Mouse (Mus musculus) testis, adult 2 months (tissue): ENCODE results near the gene Cep135. TPM values are rescaled to one million over a fixed set of nuclear protein-coding genes. Genes with fewer than 3 reads are reported as not detected.

Source experiments
- H3K27ac ChIP-seq: fragments of 200-500 bp; 2 replicates; pipeline ENCODE4 v1.5.1; 2012; ENCODE audit warnings: low read depth, low read length; ENCODE audit not compliant: control insufficient read depth, insufficient read depth
- H3K27me3 ChIP-seq: fragments of 200-500 bp; 2 replicates; pipeline ENCODE4 v1.6.1; 2012; ENCODE audit warnings: mild to moderate bottlenecking, low read length, moderate library complexity; ENCODE audit not compliant: control insufficient read depth, insufficient read depth
- H3K36me3 ChIP-seq: fragments of 200-500 bp; 2 replicates; pipeline ENCODE4 v1.6.1; 2012; ENCODE audit warnings: mild to moderate bottlenecking, low read length; ENCODE audit not compliant: control insufficient read depth, insufficient read depth
- H3K4me1 ChIP-seq: fragments of 200-500 bp; 2 replicates; pipeline ENCODE4 v1.6.1; 2012; ENCODE audit warnings: low read length; ENCODE audit not compliant: control insufficient read depth, insufficient read depth
- H3K4me3 ChIP-seq: fragments of 200-500 bp; 2 replicates; pipeline ENCODE4 v1.5.1; 2012; ENCODE audit warnings: low read depth, mild to moderate bottlenecking, low read length, moderate library complexity, mixed read lengths; ENCODE audit not compliant: control insufficient read depth
- CTCF ChIP-seq: fragments of 200-500 bp; IDR thresholded peaks from 2 replicates; pipeline ENCODE4 v1.5.1; 2012; ENCODE audit warnings: low read depth, mild to moderate bottlenecking, inconsistent platforms, low read length, moderate library complexity; ENCODE audit not compliant: control insufficient read depth, insufficient read depth, insufficient replicate concordance
- POLR2A ChIP-seq: fragments of 200-500 bp; IDR thresholded peaks from 2 replicates; pipeline ENCODE4 v1.6.1; 2012; ENCODE audit warnings: low read depth, mild to moderate bottlenecking, inconsistent platforms, low read length, moderate library complexity; ENCODE audit not compliant: control insufficient read depth
- polyA plus RNA-seq: library from polyadenylated mRNA; depleted of rRNA; stranded (reverse); fragments of >200 nt; gene quantifications from 2 replicates; pipeline ENCODE4 v1.2.3, GENCODE M21; 2012

The Cep135 gene
- polyA plus RNA-seq, 1 experiment = 4.4 TPM

GRCm38 (mm10) chr5:76658084-76658934 lies 69.8 kb downstream of the Cep135 start:
- TF ChIP-seq CTCF (no peak), POLR2A (no peak)
- Histone ChIP-seq H3K4me3 (peak overlapping the region; percentile 60), H3K4me1 (peaks cover 11% of the 10 kb centered on the region), H3K36me3 (no peaks in the 10 kb centered on the region), H3K27me3 (no peaks in the 10 kb centered on the region), H3K27ac (no peak overlapping the region)

GRCm38 (mm10) chr5:76659958-76660635 lies 71.6 kb downstream of the Cep135 start:
- no peak for TF ChIP-seq CTCF
- TF ChIP-seq POLR2A = no peak

GRCm38 (mm10) chr5:76661310-76661709 lies 72.8 kb downstream of the Cep135 start:
- no peak for TF ChIP-seq POLR2A
- no peak for TF ChIP-seq CTCF
- Histone ChIP-seq H3K4me1 (peaks cover 11% of the 10 kb centered on the region), H3K36me3 (no peaks in the 10 kb centered on the region), H3K27ac (no peak overlapping the region), H3K4me3 (no peak overlapping the region), H3K27me3 (no peaks in the 10 kb centered on the region)

More at GRCm38 (mm10) chr5:76659958-76660635, 71.6 kb downstream of the Cep135 start:
- Histone ChIP-seq H3K27ac (no peak overlapping the region), H3K36me3 (no peaks in the 10 kb centered on the region), H3K4me3 (no peak overlapping the region), H3K27me3 (no peaks in the 10 kb centered on the region), H3K4me1 (peaks cover 11% of the 10 kb centered on the region)

GRCm38 (mm10) chr5:76664936-76665335 lies 76.4 kb downstream of the Cep135 start:
- Histone ChIP-seq H3K27me3 (no peaks in the 10 kb centered on the region), H3K4me3 (no peak overlapping the region), H3K27ac (no peak overlapping the region), H3K36me3 (no peaks in the 10 kb centered on the region), H3K4me1 (no peaks in the 10 kb centered on the region)
- TF ChIP-seq POLR2A = no peak
- no peak for TF ChIP-seq CTCF

- Histone ChIP-seq H3K4me3 (no peak overlapping the region), H3K27ac (no peak overlapping the region), H3K27me3 (no peaks in the 10 kb centered on the region), H3K4me1 (no peaks in the 10 kb centered on the region), H3K36me3 (no peaks in the 10 kb centered on the region)
- TF ChIP-seq POLR2A (no peak), CTCF (no peak)
Observed at GRCm38 (mm10) chr5:76665421-76665820, 76.9 kb downstream of the Cep135 start.

GRCm38 (mm10) chr5:76666026-76666756 lies 77.7 kb downstream of the Cep135 start:
- Histone ChIP-seq H3K27ac (no peak overlapping the region), H3K27me3 (no peaks in the 10 kb centered on the region), H3K4me3 (no peak overlapping the region), H3K36me3 (no peaks in the 10 kb centered on the region), H3K4me1 (no peaks in the 10 kb centered on the region)
- no peak for TF ChIP-seq CTCF
- TF ChIP-seq POLR2A = no peak

GRCm38 (mm10) chr5:76668118-76668517 lies 79.6 kb downstream of the Cep135 start:
- TF ChIP-seq POLR2A (no peak), CTCF (no peak)
- Histone ChIP-seq H3K4me3 (no peak overlapping the region), H3K36me3 (no peaks in the 10 kb centered on the region), H3K4me1 (no peaks in the 10 kb centered on the region), H3K27ac (no peak overlapping the region), H3K27me3 (no peaks in the 10 kb centered on the region)
